Comparison of ENCODE assay signal across 25 mouse cellular contexts in genomic region chr13:13558251-13558650, GRCm38 (mm10). TPM values are rescaled to one million over a fixed set of nuclear protein-coding genes. Genes with fewer than 3 reads are reported as not detected.
DNase-seq lines count a peak whose midpoint lies in the region; ATAC-seq and TF ChIP-seq lines count a peak whose summit lies in the region.
"Had no signal": no experiment of that assay in that cellular context is flagged by ENCODE, and none has a peak within 500 bp of the region (broad histone marks: within the 10 kb centered on the region; RNA-seq: fewer than 3 reads in every experiment).

No protein-coding gene starts in this region.

- H3K79me2 ChIP-seq in macrophage (ENCODE audit: inconsistent target) = no peaks in the 10 kb centered on the region

- 57% methylated on average over 2 of the region's 2 CpGs for WGBS in liver, postnatal 0 days (ENCODE audit: insufficient replicate concordance)
- 34% methylated on average over 2 of the region's 2 CpGs for WGBS in liver, embryonic 12.5 days (ENCODE audit: insufficient replicate concordance)
- WGBS in bone marrow, adult 2 months = 19% methylated on average over 2 of the region's 2 CpGs
- 40% methylated on average over 2 of the region's 2 CpGs for WGBS in macrophage (ENCODE audit: missing documents)

- DNase-seq in liver, postnatal 0 days = no peak
- DNase-seq in kidney, postnatal 25 days = no peak
- DNase-seq in spleen, postnatal 36 days (ENCODE audit: low spot score in 2 of 2) = no peak
- no peak for DNase-seq in left cerebral cortex, adult 2 months (ENCODE audit: extremely low spot score in 1 of 2, low spot score in 2 of 2)
- DNase-seq: adrenal gland, adult 8-10 months; adrenal gland, postnatal 36 days; cerebellum, adult 11 months; cerebellum, adult 18-20 months; cerebellum, adult 8-10 months; cerebellum, adult 9-11 months; cerebellum, postnatal 14 days; cerebellum, postnatal 36 days; embryo, embryonic 11 days had no signal

- no peaks in the 10 kb centered on the region for H3K27me3 ChIP-seq in liver, postnatal 0 days (ENCODE audit: insufficient read depth, low read length)
- no peaks in the 10 kb centered on the region for H3K27me3 ChIP-seq in liver, embryonic 12.5 days (replicated peaks)
- H3K27me3 ChIP-seq: embryonic facial prominence, embryonic 13.5 days; embryonic facial prominence, embryonic 15.5 days; forebrain, embryonic 12.5 days; Patski had no signal

- intact Hi-C loops in left cerebral cortex, adult 2 months (cut with DNase I) = no loop called here

- no peak overlapping the region for H3K4me2 ChIP-seq in liver, postnatal 0 days (ENCODE audit: low read depth, low read length)
- H3K4me2 ChIP-seq in liver, embryonic 12.5 days = no peak overlapping the region
- H3K4me2 ChIP-seq: embryonic facial prominence, embryonic 13.5 days; embryonic facial prominence, embryonic 15.5 days; forebrain, embryonic 12.5 days had no signal

- H3K36me3 ChIP-seq in liver, postnatal 0 days (replicated peaks; ENCODE audit: insufficient read depth, low read length) = no peaks in the 10 kb centered on the region
- H3K36me3 ChIP-seq in liver, embryonic 12.5 days = no peaks in the 10 kb centered on the region
- H3K36me3 ChIP-seq in macrophage (ENCODE audit: inconsistent target) = no peaks in the 10 kb centered on the region
- H3K36me3 ChIP-seq: embryonic facial prominence, embryonic 13.5 days; embryonic facial prominence, embryonic 15.5 days; forebrain, embryonic 10.5 days; forebrain, embryonic 12.5 days; G1E had no signal

- H3K4me3 ChIP-seq in liver, postnatal 0 days (ENCODE audit: low read depth, low read length) = no peak overlapping the region
- no peak overlapping the region for H3K4me3 ChIP-seq in liver, embryonic 12.5 days
- no peak overlapping the region for H3K4me3 ChIP-seq in bone marrow, adult 2 months (replicated peaks; ENCODE audit: control insufficient read depth, low read depth, low read length)
- no peak overlapping the region for H3K4me3 ChIP-seq in macrophage (ENCODE audit: inconsistent target)
- H3K4me3 ChIP-seq in left cerebral cortex, adult 2 months = no peak overlapping the region
- H3K4me3 ChIP-seq: embryonic facial prominence, embryonic 13.5 days; embryonic facial prominence, embryonic 15.5 days; erythroblast, embryonic 14.5 days; forebrain, embryonic 10.5 days; forebrain, embryonic 12.5 days had no signal

- TF ChIP-seq CTCF in liver, postnatal 0 days (IDR thresholded peaks at IDR 0.05; ENCODE audit: low read depth) = no peak
- no peak for TF ChIP-seq CTCF in bone marrow, adult 2 months (IDR thresholded peaks at IDR 0.05; ENCODE audit: control insufficient read depth, insufficient read depth, low read length)
- TF ChIP-seq CTCF in left cerebral cortex, adult 2 months (IDR thresholded peaks at IDR 0.05) = no peak

- ATAC-seq in liver, postnatal 0 days = no peak
- ATAC-seq in liver, embryonic 12.5 days = no peak
- ATAC-seq: forebrain, embryonic 14.5 days; forebrain, embryonic 16.5 days; Patski had no signal

- H3K9ac ChIP-seq in liver, postnatal 0 days (replicated peaks) = no peak overlapping the region
- H3K9ac ChIP-seq in liver, embryonic 12.5 days = no peak overlapping the region
- H3K9ac ChIP-seq: embryonic facial prominence, embryonic 13.5 days; embryonic facial prominence, embryonic 15.5 days; forebrain, embryonic 12.5 days had no signal

- H3K27ac ChIP-seq in liver, postnatal 0 days (ENCODE audit: low read depth) = peak overlapping the region; percentile 71; the same call in 1 of the 2 replicates
- no peak overlapping the region for H3K27ac ChIP-seq in liver, embryonic 12.5 days
- peak overlapping the region; percentile 52; the same call in 1 of the 2 replicates for H3K27ac ChIP-seq in bone marrow, adult 2 months (ENCODE audit: control insufficient read depth, insufficient read depth, low read depth, low read length, poor library complexity)
- 0 out of 2 replicates have a peak overlapping the region, but pooled peaks have one; percentile 5 for H3K27ac ChIP-seq in macrophage
- H3K27ac ChIP-seq in left cerebral cortex, adult 2 months = no peak overlapping the region
- H3K27ac ChIP-seq: embryonic facial prominence, embryonic 13.5 days; embryonic facial prominence, embryonic 15.5 days; forebrain, embryonic 10.5 days; forebrain, embryonic 12.5 days had no signal

- H3K9me3 ChIP-seq in liver, postnatal 0 days (ENCODE audit: low read length) = no peaks in the 10 kb centered on the region
- H3K9me3 ChIP-seq in liver, embryonic 12.5 days (replicated peaks) = no peaks in the 10 kb centered on the region
- H3K9me3 ChIP-seq: embryonic facial prominence, embryonic 13.5 days; embryonic facial prominence, embryonic 15.5 days; forebrain, embryonic 10.5 days; forebrain, embryonic 12.5 days; G1E had no signal

- H3K4me1 ChIP-seq in liver, postnatal 0 days (ENCODE audit: insufficient read depth) = peaks cover 5% of the 10 kb centered on the region; the same call in 1 of the 2 replicates
- no peaks in the 10 kb centered on the region for H3K4me1 ChIP-seq in liver, embryonic 12.5 days
- peaks cover 6% of the 10 kb centered on the region for H3K4me1 ChIP-seq in bone marrow, adult 2 months (ENCODE audit: control insufficient read depth, insufficient read depth, low read length)
- H3K4me1 ChIP-seq: embryonic facial prominence, embryonic 13.5 days; embryonic facial prominence, embryonic 15.5 days; forebrain, embryonic 10.5 days; forebrain, embryonic 12.5 days had no signal

- no peak for TF ChIP-seq EP300 in liver, postnatal 0 days (IDR thresholded peaks at IDR 0.05; ENCODE audit: low read depth)

- TF ChIP-seq POLR2A in bone marrow, adult 2 months (IDR thresholded peaks at IDR 0.05; ENCODE audit: borderline replicate concordance, control insufficient read depth, low read depth, low read length) = no peak

RNA-seq across cellular contexts. Expression of gene Lyst, which starts 31.9 kb away (rescaled TPM):
- polyA plus RNA-seq in liver, postnatal 0 days (2015; fragmentation: Nextera tagmentation; extraction: Ambion mirVana) = 3.1 and 5.6 TPM in 2 replicates
- polyA plus RNA-seq in liver, embryonic 12.5 days (2016; fragmentation: Nextera tagmentation; extraction: Ambion mirVana) = 1.9 TPM in 2 replicates
- 9.2 and 27.6 TPM in 2 replicates for polyA plus RNA-seq in bone marrow, adult 2 months (2011; ENCODE audit: insufficient read depth, insufficient read length, low replicate concordance, missing spikeins)
- 1,000 to 10,000 TPM in 11 of 26 experiments, 100 to 1,000 TPM in 15; 472 to 1,464 (median 677) TPM for total RNA-seq in macrophage (2018; cell fraction: chromatin; rRNA removed)
- total RNA-seq in macrophage (2018; cell fraction: cytosol; rRNA removed) = 100 to 1,000 TPM in 11 of 26 experiments, 10 to 100 TPM in 15; 45.6 to 148 (median 84.8) TPM
- 100 to 1,000 TPM; 185 to 692 (median 358) TPM for total RNA-seq in macrophage (2018; cell fraction: nucleus; rRNA removed)
- 43.1 to 56.6 TPM (median 48.0 TPM) in 3 replicates for polyA plus RNA-seq in macrophage (2018)
- 10 to 100 TPM; 63.2 to 64.6 TPM for total RNA-seq in left cerebral cortex, adult 2 months (2021)

Comparison
In these comparisons a context has a peak if more than half of its experiments do, and no peak if none do; other contexts are left out.
1. H3K27ac ChIP-seq: peak in liver, postnatal 0 days (single experiment), bone marrow, adult 2 months (single experiment) and macrophage (single experiment); none in liver, embryonic 12.5 days (single experiment) and left cerebral cortex, adult 2 months (single experiment).